Mouse (Mus musculus) kidney, adult 8-10 months (tissue): Measurements from ENCODE around the gene Nos1ap.

Experiments
- DNase-seq, 2 experiments: peaks; one replicate each; pipeline ENCODE4 v3.0.0; 2022

The Nos1ap gene

GRCm38 (mm10) chr1:170539507-170539906, 50.2 kb downstream of the Nos1ap start:
- no peak for DNase-seq

- DNase-seq, result peak; percentile 75 to 83
These were observed 51.1 kb downstream of the Nos1ap start for GRCm38 (mm10) chr1:170538481-170539061.

- DNase-seq, result no peak
These were observed 53.3 kb downstream of the Nos1ap start for GRCm38 (mm10) chr1:170536344-170536743.

- DNase-seq, result no peak
These were observed 54.4 kb downstream of the Nos1ap start for GRCm38 (mm10) chr1:170535221-170535620.

- DNase-seq, result no peak
These were observed 58.4 kb downstream of the Nos1ap start for GRCm38 (mm10) chr1:170531286-170531685.

- no peak for DNase-seq
These were observed 59.2 kb downstream of the Nos1ap start for GRCm38 (mm10) chr1:170530456-170530855.

GRCm38 (mm10) chr1:170522891-170523290, 66.8 kb downstream of the Nos1ap start:
- DNase-seq, result no peak

GRCm38 (mm10) chr1:170521520-170522205, 68.0 kb downstream of the Nos1ap start:
- peak; percentile 79 to 92 for DNase-seq

- DNase-seq, result peak; percentile 30 to 45
These were observed 69.5 kb downstream of the Nos1ap start for GRCm38 (mm10) chr1:170520206-170520605.

GRCm38 (mm10) chr1:170519631-170520030, 70.0 kb downstream of the Nos1ap start:
- no peak for DNase-seq

GRCm38 (mm10) chr1:170516182-170516581, 73.5 kb downstream of the Nos1ap start:
- DNase-seq, result peak; percentile 68

- DNase-seq, result no peak
These were observed 74.2 kb downstream of the Nos1ap start for GRCm38 (mm10) chr1:170515455-170515854.

GRCm38 (mm10) chr1:170514226-170514625, 75.4 kb downstream of the Nos1ap start:
- DNase-seq, result peak; percentile 45 to 49

- DNase-seq, result no peak
These were observed 77.1 kb downstream of the Nos1ap start for GRCm38 (mm10) chr1:170512429-170513097.

- DNase-seq, result no peak
These were observed 78.9 kb downstream of the Nos1ap start for GRCm38 (mm10) chr1:170510595-170511240.

GRCm38 (mm10) chr1:170506309-170506708, 83.4 kb downstream of the Nos1ap start:
- DNase-seq, result no peak

- no peak for DNase-seq
These were observed 84.6 kb downstream of the Nos1ap start for GRCm38 (mm10) chr1:170505107-170505506.

- no peak for DNase-seq
These were observed 85.3 kb downstream of the Nos1ap start for GRCm38 (mm10) chr1:170504378-170504777.

GRCm38 (mm10) chr1:170503277-170503739, 86.4 kb downstream of the Nos1ap start:
- DNase-seq, result no peak

GRCm38 (mm10) chr1:170502491-170503276, 87.0 kb downstream of the Nos1ap start:
- no peak for DNase-seq

GRCm38 (mm10) chr1:170501970-170502369, 87.7 kb downstream of the Nos1ap start:
- no peak for DNase-seq

GRCm38 (mm10) chr1:170501556-170501955, 88.1 kb downstream of the Nos1ap start:
- DNase-seq, result no peak

GRCm38 (mm10) chr1:170499891-170500290, 89.8 kb downstream of the Nos1ap start:
- peak; percentile 70 to 73 for DNase-seq
